Mouse (Mus musculus) midbrain, embryonic 14.5 days (tissue): Measurements from ENCODE around the gene Dpagt1. TPM values are rescaled to one million over a fixed set of nuclear protein-coding genes. Genes with fewer than 3 reads are reported as not detected.

Source experiments
- ATAC-seq: fragments of 200-750 bp; cut with Nextera tagmentation; 2 replicates; pipeline ENCODE4 v1.8.0; 2017; ENCODE audit warnings: moderate number of reproducible peaks, moderate library complexity; ENCODE audit not compliant: low FRiP score, low TSS enrichment
- DNase-seq: peaks from one replicate; pipeline ENCODE4 v3.0.0-alpha.2; 2015
- H3K27ac ChIP-seq: fragments of 300-500 bp; sonication (generic); replicated peaks from 2 replicates; pipeline ENCODE4 v1.5.1; 2014; ENCODE audit warnings: mild to moderate bottlenecking, low read depth, low read length, moderate library complexity
- H3K27me3 ChIP-seq: fragments of 300-500 bp; sonication (generic); 2 replicates; pipeline ENCODE4 v1.6.1; 2014; ENCODE audit warnings: low read length, control low read depth, mixed read lengths; ENCODE audit not compliant: control insufficient read depth, insufficient read depth
- H3K36me3 ChIP-seq: fragments of 300-500 bp; sonication (generic); 2 replicates; pipeline ENCODE4 v1.6.1; 2014; ENCODE audit warnings: low read length, control low read depth; ENCODE audit not compliant: control insufficient read depth, insufficient read depth
- H3K4me1 ChIP-seq: fragments of 300-500 bp; sonication (generic); 2 replicates; pipeline ENCODE4 v1.6.1; 2014; ENCODE audit warnings: mild to moderate bottlenecking, antibody characterized with exemption, low read length, control low read depth; ENCODE audit not compliant: control insufficient read depth, insufficient read depth
- H3K4me2 ChIP-seq: fragments of 300-500 bp; sonication (generic); 2 replicates; pipeline ENCODE4 v1.6.1; 2014; ENCODE audit warnings: mild to moderate bottlenecking, low read length, moderate library complexity
- H3K4me3 ChIP-seq: fragments of 300-500 bp; sonication (generic); replicated peaks from 2 replicates; pipeline ENCODE4 v1.5.1; 2014; ENCODE audit warnings: low read depth, low read length
- H3K9ac ChIP-seq: fragments of 300-500 bp; sonication (generic); replicated peaks from 2 replicates; pipeline ENCODE4 v1.6.1; 2014; ENCODE audit warnings: mild to moderate bottlenecking, low read length, moderate library complexity
- H3K9me3 ChIP-seq: fragments of 300-500 bp; sonication (generic); 2 replicates; pipeline ENCODE4 v1.6.1; 2016; ENCODE audit warnings: low read length, control low read depth, mixed read lengths; ENCODE audit not compliant: control insufficient read depth
- WGBS: fragments of 180-500 bp; shearing (Covaris S2); extraction: QIAGEN DNeasy Blood & Tissue Kit; methylation state at CpG from one replicate; pipeline ENCODE4 v1.1.7; 2014; 5-methylcytosine and 5-hydroxymethylcytosine counted together
- polyA plus RNA-seq: library from polyadenylated mRNA; unstranded; fragments of >200 nt; fragmentation: Nextera tagmentation; extraction: Ambion mirVana; gene quantifications from 2 replicates; pipeline ENCODE4 v1.2.1, GENCODE M21; 2014

Gene Dpagt1
- polyA plus RNA-seq, 1 experiment from 2014 or later: 37.0 TPM

GRCm38 (mm10) chr9:44314257-44314547 is 11.6 kb upstream of the Dpagt1 start:
- ATAC-seq (no peak), DNase-seq (no peak)
- WGBS: 57% methylated on average over 4 of the region's 4 CpGs
- H3K9ac ChIP-seq: no peak overlapping the region
- H3K27ac ChIP-seq: no peak overlapping the region
- H3K9me3 ChIP-seq: no peaks in the 10 kb centered on the region
- peaks cover 55% of the 10 kb centered on the region for H3K36me3 ChIP-seq
- H3K4me2 ChIP-seq: no peak overlapping the region
- no peaks in the 10 kb centered on the region for H3K27me3 ChIP-seq
- H3K4me3 ChIP-seq: no peak overlapping the region
- peaks cover 23% of the 10 kb centered on the region for H3K4me1 ChIP-seq

- no peaks in the 10 kb centered on the region for H3K27me3 ChIP-seq
- ATAC-seq (no peak), DNase-seq (no peak)
- H3K4me1 ChIP-seq: peaks cover 24% of the 10 kb centered on the region
- H3K4me2 ChIP-seq: no peak overlapping the region
- peaks cover 55% of the 10 kb centered on the region for H3K36me3 ChIP-seq
- no peak overlapping the region for H3K9ac ChIP-seq
- no peak overlapping the region for H3K27ac ChIP-seq
- WGBS: 93% methylated on average over 18 of the region's 18 CpGs
- H3K9me3 ChIP-seq: no peaks in the 10 kb centered on the region
- H3K4me3 ChIP-seq: no peak overlapping the region
These were observed 10.9 kb upstream of the Dpagt1 start for GRCm38 (mm10) chr9:44314910-44315309.

GRCm38 (mm10) chr9:44317452-44317851 is 8.4 kb upstream of the Dpagt1 start:
- no peaks in the 10 kb centered on the region for H3K27me3 ChIP-seq
- DNase-seq (no peak), ATAC-seq (no peak)
- H3K9me3 ChIP-seq: no peaks in the 10 kb centered on the region
- H3K4me1 ChIP-seq: peaks cover 33% of the 10 kb centered on the region
- WGBS: 58% methylated on average over 4 of the region's 4 CpGs
- peak overlapping the region; percentile 87 for H3K4me2 ChIP-seq
- no peak overlapping the region for H3K27ac ChIP-seq
- H3K36me3 ChIP-seq: peaks cover 40% of the 10 kb centered on the region
- H3K9ac ChIP-seq: no peak overlapping the region
- H3K4me3 ChIP-seq: no peak overlapping the region

GRCm38 (mm10) chr9:44318076-44318825 is 7.6 kb upstream of the Dpagt1 start:
- Histone ChIP-seq H3K4me3 (peak overlapping the region; percentile 94; the same call in 1 of the 2 replicates), H3K9me3 (no peaks in the 10 kb centered on the region), H3K27ac (no peak overlapping the region), H3K9ac (peak overlapping the region; percentile 92; the same call in 1 of the 2 replicates), H3K4me2 (peak overlapping the region; percentile 87), H3K4me1 (peaks cover 33% of the 10 kb centered on the region), H3K27me3 (no peaks in the 10 kb centered on the region), H3K36me3 (peaks cover 32% of the 10 kb centered on the region)
- WGBS: 39% methylated on average over 5 of the region's 5 CpGs
- no peak for DNase-seq
- ATAC-seq: no peak

- H3K4me2 ChIP-seq: peak overlapping the region; percentile 87
- H3K4me1 ChIP-seq: peaks cover 33% of the 10 kb centered on the region
- peak overlapping the region; percentile 92 for H3K9ac ChIP-seq
- no peak overlapping the region for H3K27ac ChIP-seq
- no peaks in the 10 kb centered on the region for H3K9me3 ChIP-seq
- ATAC-seq (no peak), DNase-seq (no peak)
- WGBS: 33% methylated on average over 3 of the region's 3 CpGs
- no peaks in the 10 kb centered on the region for H3K27me3 ChIP-seq
- H3K4me3 ChIP-seq: peak overlapping the region; percentile 94
- peaks cover 27% of the 10 kb centered on the region for H3K36me3 ChIP-seq
These were observed 7.1 kb upstream of the Dpagt1 start for GRCm38 (mm10) chr9:44318826-44319095.

GRCm38 (mm10) chr9:44319105-44319886 is 6.5 kb upstream of the Dpagt1 start:
- Histone ChIP-seq H3K36me3 (peaks cover 22% of the 10 kb centered on the region), H3K9ac (peak overlapping the region; percentile 92), H3K4me1 (peaks cover 33% of the 10 kb centered on the region), H3K9me3 (no peaks in the 10 kb centered on the region), H3K27me3 (no peaks in the 10 kb centered on the region), H3K27ac (peak overlapping the region; percentile 80), H3K4me3 (peak overlapping the region; percentile 94), H3K4me2 (peak overlapping the region; percentile 87)
- WGBS: 2% methylated on average over 37 of the region's 37 CpGs
- DNase-seq: peak; percentile 25
- no peak; the same call in 1 of the 2 replicates for ATAC-seq

GRCm38 (mm10) chr9:44319887-44320798 is 5.7 kb upstream of the Dpagt1 start, which contains the start of gene C2cd2l:
TSS of gene C2cd2l (minus strand) at chr9:44320285.
- H3K27me3 ChIP-seq: no peaks in the 10 kb centered on the region
- peak; percentile 99 for DNase-seq
- under 1% methylated on average over 65 of the region's 67 CpGs for WGBS

GRCm38 (mm10) chr9:44320799-44321133 is 5.1 kb upstream of the Dpagt1 start:
- no peaks in the 10 kb centered on the region for H3K9me3 ChIP-seq
- H3K36me3 ChIP-seq: peaks cover 7% of the 10 kb centered on the region
- H3K27me3 ChIP-seq: no peaks in the 10 kb centered on the region
- peak overlapping the region; percentile 94 for H3K4me3 ChIP-seq
- H3K9ac ChIP-seq: peak overlapping the region; percentile 92; the same call in 1 of the 2 replicates
- DNase-seq: peak; percentile 31
- H3K4me2 ChIP-seq: peak overlapping the region; percentile 87
- 12% methylated on average over 6 of the region's 6 CpGs for WGBS
- H3K27ac ChIP-seq: peak overlapping the region; percentile 80
- peaks cover 33% of the 10 kb centered on the region for H3K4me1 ChIP-seq
- ATAC-seq: no peak

More at GRCm38 (mm10) chr9:44319887-44320798, 5.7 kb upstream of the Dpagt1 start, which contains the start of gene C2cd2l:
- H3K4me2 ChIP-seq: peak within 1 kb of the TSS; percentile 87
- no peaks in the 10 kb centered on the region for H3K9me3 ChIP-seq
- peak within 1 kb of the TSS; percentile 92 for H3K9ac ChIP-seq
- peak within 1 kb of the TSS; percentile 80 for H3K27ac ChIP-seq
- H3K36me3 ChIP-seq: peaks cover 13% of the 10 kb centered on the region
- H3K4me3 ChIP-seq: peak within 1 kb of the TSS; percentile 94
- ATAC-seq: peak; percentile 99
- peaks cover 33% of the 10 kb centered on the region for H3K4me1 ChIP-seq
